Mouse (Mus musculus) embryonic facial prominence, embryonic 12.5 days (tissue): ENCODE measurements at regions not wholly inside any gene's neighbourhood (a gene's known extent, or its start where the extent isn't known, plus 50 kb on each side); places are given as distances from the start of the nearest gene placed in this dataset.

Experiments
- ATAC-seq: fragments of 200-750 bp; cut with Nextera tagmentation; 2 replicates; pipeline ENCODE4 v1.8.0; 2017; ENCODE audit not compliant: insufficient number of reproducible peaks, insufficient read depth, low FRiP score, low TSS enrichment
- H3K27ac ChIP-seq: fragments of 300-500 bp; sonication (generic); 2 replicates; pipeline ENCODE4 v1.5.1; 2016; ENCODE audit warnings: mild to moderate bottlenecking
- H3K27me3 ChIP-seq: fragments of 300-500 bp; sonication (generic); 2 replicates; pipeline ENCODE4 v1.6.1; 2016; ENCODE audit warnings: mild to moderate bottlenecking, moderate library complexity
- H3K36me3 ChIP-seq: fragments of 300-500 bp; sonication (generic); 2 replicates; pipeline ENCODE4 v1.6.1; 2016; ENCODE audit warnings: mild to moderate bottlenecking
- H3K4me1 ChIP-seq: fragments of 300-500 bp; sonication (generic); 2 replicates; pipeline ENCODE4 v1.6.1; 2016
- H3K4me2 ChIP-seq: fragments of 300-500 bp; sonication (generic); replicated peaks from 2 replicates; pipeline ENCODE4 v1.6.1; 2016; ENCODE audit warnings: mild to moderate bottlenecking, moderate library complexity
- H3K4me3 ChIP-seq: fragments of 300-500 bp; sonication (generic); 2 replicates; pipeline ENCODE4 v1.5.1; 2016; ENCODE audit warnings: mild to moderate bottlenecking
- H3K9ac ChIP-seq: fragments of 300-500 bp; sonication (generic); 2 replicates; pipeline ENCODE4 v1.6.1; 2016; ENCODE audit warnings: mild to moderate bottlenecking, moderate library complexity
- H3K9me3 ChIP-seq: fragments of 300-500 bp; sonication (generic); 2 replicates; pipeline ENCODE4 v1.6.1; 2016; ENCODE audit warnings: mild to moderate bottlenecking, moderate library complexity
- WGBS: fragments of 180-500 bp; shearing (Covaris S2); methylation state at CpG from one replicate; pipeline ENCODE4 v1.1.7; 2016; 5-methylcytosine and 5-hydroxymethylcytosine counted together

DNA sequence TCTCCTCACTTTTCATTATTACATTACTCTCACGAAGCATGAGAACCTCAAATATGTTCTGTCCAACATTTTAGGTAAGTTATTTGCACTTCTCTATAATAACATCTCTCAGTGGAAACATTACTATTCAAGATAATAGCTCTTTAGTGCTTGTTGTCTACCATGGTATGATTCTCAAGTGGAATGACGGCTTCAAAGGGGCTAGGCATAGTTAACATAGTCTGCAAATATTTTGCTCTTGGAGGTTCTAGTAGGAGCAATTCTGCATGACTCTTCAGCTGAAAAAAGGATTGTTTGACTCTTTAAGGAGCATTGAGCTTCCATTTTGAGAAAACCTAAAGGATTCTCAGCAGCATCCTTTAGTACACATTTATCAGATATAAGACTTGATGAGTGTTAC, 182.5 kb upstream of the Tprg start:
- Histone ChIP-seq H3K9ac (no peak overlapping the region), H3K4me3 (no peak overlapping the region), H3K4me1 (no peaks in the 10 kb centered on the region), H3K4me2 (no peak overlapping the region), H3K9me3 (no peaks in the 10 kb centered on the region), H3K27me3 (no peaks in the 10 kb centered on the region), H3K27ac (no peak overlapping the region), H3K36me3 (no peaks in the 10 kb centered on the region)
- no peak for ATAC-seq
- 82% methylated on average over 2 of the region's 2 CpGs for WGBS

DNA sequence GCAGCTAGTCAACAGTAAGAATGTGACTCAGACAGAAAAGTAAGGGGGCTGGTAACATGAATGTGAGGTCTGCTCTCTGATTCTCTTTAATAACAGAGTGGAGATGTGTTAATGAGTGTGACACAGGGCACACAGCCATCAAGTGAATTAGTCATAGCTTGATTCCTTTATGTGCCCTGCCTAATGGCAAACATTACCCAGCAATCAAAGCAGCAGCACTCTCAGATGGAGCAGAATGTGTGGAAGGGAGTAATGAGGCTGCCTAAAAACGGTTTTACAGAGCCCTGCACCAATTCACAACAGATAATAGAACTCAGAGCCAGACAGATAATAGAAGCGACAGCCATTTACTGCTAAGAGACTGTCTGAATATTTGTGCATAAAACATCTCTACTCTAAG, 182.0 kb upstream of the Tprg start:
- Histone ChIP-seq H3K4me3 (no peak overlapping the region), H3K9me3 (no peaks in the 10 kb centered on the region), H3K4me1 (no peaks in the 10 kb centered on the region), H3K27me3 (no peaks in the 10 kb centered on the region), H3K27ac (no peak overlapping the region), H3K9ac (no peak overlapping the region), H3K4me2 (no peak overlapping the region), H3K36me3 (no peaks in the 10 kb centered on the region)
- ATAC-seq = no peak
- WGBS = 59% methylated on average over 2 of the region's 2 CpGs

DNA sequence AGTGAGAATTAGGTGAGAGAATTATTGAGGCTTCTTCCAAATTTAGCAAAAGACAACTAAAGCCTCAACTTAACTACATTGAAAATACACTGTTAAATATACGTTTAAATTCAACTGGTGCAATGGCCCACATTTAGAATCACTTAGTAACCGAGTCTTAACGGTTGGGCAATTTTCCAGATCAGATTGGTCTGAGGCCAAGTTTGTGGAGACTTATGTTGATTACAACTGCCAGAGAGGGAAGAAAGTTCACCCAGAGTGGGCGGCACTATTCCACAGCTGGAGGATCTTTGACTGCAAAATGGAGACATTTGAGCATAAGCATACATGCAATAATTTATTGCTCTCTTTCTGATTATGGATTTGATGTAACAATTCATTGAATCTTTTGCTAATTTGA, 146.5 kb upstream of the Tprg start:
- no peaks in the 10 kb centered on the region for H3K36me3 ChIP-seq
- H3K27ac ChIP-seq = no peak overlapping the region
- no peak for ATAC-seq
- H3K9ac ChIP-seq = no peak overlapping the region
- no peaks in the 10 kb centered on the region for H3K27me3 ChIP-seq
- WGBS = 70% methylated on average over 4 of the region's 4 CpGs
- no peak overlapping the region for H3K4me2 ChIP-seq
- no peaks in the 10 kb centered on the region for H3K9me3 ChIP-seq
- no peak overlapping the region for H3K4me3 ChIP-seq
- no peaks in the 10 kb centered on the region for H3K4me1 ChIP-seq

DNA sequence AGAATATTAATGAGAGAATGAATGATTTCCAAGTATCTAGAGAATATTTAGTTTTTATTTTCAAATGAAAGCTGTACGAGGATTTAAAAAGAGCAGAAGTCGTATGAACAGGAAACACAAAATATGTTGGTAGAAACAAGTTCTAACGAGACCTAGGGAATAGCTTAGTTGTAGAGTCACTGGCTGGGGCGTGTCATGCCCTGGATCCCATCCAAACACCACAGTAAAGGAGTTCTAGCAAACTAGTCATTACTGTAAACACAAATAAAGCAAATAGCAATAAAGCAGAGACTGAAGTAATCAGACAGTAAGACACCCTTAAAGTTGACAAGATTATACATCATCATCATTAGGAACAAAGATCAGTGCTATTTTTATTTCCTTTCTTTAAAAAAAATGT, 139.1 kb upstream of the Tprg start:
- WGBS = 76% methylated on average over 4 of the region's 4 CpGs
- no peaks in the 10 kb centered on the region for H3K36me3 ChIP-seq
- no peak overlapping the region for H3K4me3 ChIP-seq
- no peaks in the 10 kb centered on the region for H3K9me3 ChIP-seq
- H3K4me2 ChIP-seq = no peak overlapping the region
- no peaks in the 10 kb centered on the region for H3K27me3 ChIP-seq
- no peak overlapping the region for H3K27ac ChIP-seq
- no peaks in the 10 kb centered on the region for H3K4me1 ChIP-seq
- ATAC-seq = no peak
- no peak overlapping the region for H3K9ac ChIP-seq

DNA sequence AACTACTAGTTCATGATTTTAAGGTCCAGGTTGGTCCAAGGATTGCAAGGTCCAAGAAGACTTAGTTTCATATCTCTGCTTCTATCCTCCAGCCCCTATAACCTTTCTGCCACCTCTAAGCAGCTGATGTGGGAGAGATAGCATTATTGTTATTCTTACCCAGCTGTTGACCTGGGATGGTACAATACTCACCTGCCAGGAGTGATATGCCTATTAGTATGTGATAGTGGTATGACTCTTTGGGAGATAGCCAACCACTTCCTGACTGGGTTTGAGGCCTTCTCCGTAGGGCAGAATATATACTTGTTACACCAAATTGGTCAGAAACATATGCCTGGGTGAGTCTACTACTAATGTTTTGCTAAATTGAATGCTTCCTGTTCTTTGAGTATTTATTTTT, 137.4 kb upstream of the Tprg start:
- ATAC-seq = no peak
- Histone ChIP-seq H3K27me3 (no peaks in the 10 kb centered on the region), H3K4me1 (no peaks in the 10 kb centered on the region), H3K4me3 (no peak overlapping the region), H3K27ac (no peak overlapping the region), H3K4me2 (no peak overlapping the region), H3K9ac (no peak overlapping the region), H3K9me3 (no peaks in the 10 kb centered on the region), H3K36me3 (no peaks in the 10 kb centered on the region)
- WGBS = 83% methylated on average over 1 of the region's 1 CpGs

DNA sequence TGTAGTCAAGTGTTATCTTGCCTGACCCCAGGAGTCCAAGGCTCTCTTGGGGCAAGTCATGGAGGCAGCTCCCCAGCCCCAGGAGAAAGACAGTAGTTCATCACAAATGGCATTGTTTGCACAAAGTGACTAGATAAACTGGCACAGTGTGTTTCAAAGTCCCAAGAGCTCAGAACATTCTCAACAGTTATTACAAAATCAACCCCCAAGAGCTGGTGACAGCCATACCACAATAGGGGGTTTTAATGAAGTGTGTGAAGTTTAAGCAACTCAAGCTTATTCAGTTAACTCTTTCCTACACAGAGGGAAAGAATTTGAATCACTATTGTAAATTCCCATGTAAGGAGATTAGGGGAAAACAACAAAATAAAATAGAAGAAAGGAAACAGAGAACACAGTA, 109.7 kb upstream of the Tprg start:
- H3K36me3 ChIP-seq = no peaks in the 10 kb centered on the region
- H3K9ac ChIP-seq = no peak overlapping the region
- H3K4me3 ChIP-seq = no peak overlapping the region
- H3K4me2 ChIP-seq = no peak overlapping the region
- no peak overlapping the region for H3K27ac ChIP-seq
- H3K27me3 ChIP-seq = no peaks in the 10 kb centered on the region
- no peaks in the 10 kb centered on the region for H3K9me3 ChIP-seq
- no peak for ATAC-seq
- no peaks in the 10 kb centered on the region for H3K4me1 ChIP-seq

DNA sequence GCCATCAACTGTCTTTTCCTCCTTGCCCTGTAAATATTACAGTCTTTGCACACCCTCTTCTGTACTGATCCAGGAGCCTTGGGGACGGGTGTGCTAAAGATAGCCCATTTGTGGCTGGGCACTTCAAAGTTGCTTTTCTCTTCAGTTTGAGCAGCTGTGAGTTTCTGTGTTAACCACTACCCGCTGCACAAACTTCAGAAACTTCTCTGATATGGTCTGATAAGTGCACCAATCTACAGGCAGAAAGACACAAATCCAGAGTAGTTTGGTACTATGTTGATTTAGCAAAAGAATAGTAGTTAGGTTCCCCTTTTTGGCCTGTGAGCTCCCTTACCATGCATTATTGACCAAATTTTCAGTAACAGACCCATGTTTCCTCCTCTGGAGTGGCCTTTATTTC, 108.6 kb upstream of the Tprg start:
- WGBS = 76% methylated on average over 2 of the region's 2 CpGs
- H3K27ac ChIP-seq = no peak overlapping the region
- ATAC-seq = no peak

DNA sequence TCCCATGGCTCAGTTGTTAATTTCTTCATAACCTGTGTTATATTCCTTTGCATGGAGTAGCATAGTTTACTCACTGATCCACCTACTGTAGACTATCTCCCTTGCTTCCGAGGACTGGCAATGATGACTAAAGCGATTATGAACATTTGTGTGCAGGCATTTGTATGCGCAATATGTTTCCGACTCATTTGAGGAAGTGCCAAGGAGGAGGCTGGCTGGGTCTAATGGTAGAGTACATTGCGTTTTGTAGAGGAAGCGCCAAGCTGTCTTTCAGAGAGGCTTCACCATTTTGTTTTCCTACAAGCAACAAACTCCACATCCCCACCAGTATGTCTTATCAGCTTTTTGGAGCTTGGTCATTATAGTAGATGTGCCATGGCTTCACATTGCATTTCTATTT, 104.7 kb upstream of the Tprg start:
- Histone ChIP-seq H3K4me3 (no peak overlapping the region), H3K36me3 (no peaks in the 10 kb centered on the region), H3K4me2 (no peak overlapping the region), H3K27me3 (no peaks in the 10 kb centered on the region), H3K4me1 (no peaks in the 10 kb centered on the region), H3K27ac (no peak overlapping the region), H3K9ac (no peak overlapping the region), H3K9me3 (no peaks in the 10 kb centered on the region)
- WGBS = 89% methylated on average over 6 of the region's 6 CpGs
- no peak for ATAC-seq

More for the DNA sequence above, 108.6 kb upstream of the Tprg start:
- H3K9me3 ChIP-seq = no peaks in the 10 kb centered on the region
- H3K4me2 ChIP-seq = no peak overlapping the region
- no peaks in the 10 kb centered on the region for H3K36me3 ChIP-seq
- H3K9ac ChIP-seq = no peak overlapping the region
- no peaks in the 10 kb centered on the region for H3K4me1 ChIP-seq
- no peaks in the 10 kb centered on the region for H3K27me3 ChIP-seq
- H3K4me3 ChIP-seq = no peak overlapping the region

DNA sequence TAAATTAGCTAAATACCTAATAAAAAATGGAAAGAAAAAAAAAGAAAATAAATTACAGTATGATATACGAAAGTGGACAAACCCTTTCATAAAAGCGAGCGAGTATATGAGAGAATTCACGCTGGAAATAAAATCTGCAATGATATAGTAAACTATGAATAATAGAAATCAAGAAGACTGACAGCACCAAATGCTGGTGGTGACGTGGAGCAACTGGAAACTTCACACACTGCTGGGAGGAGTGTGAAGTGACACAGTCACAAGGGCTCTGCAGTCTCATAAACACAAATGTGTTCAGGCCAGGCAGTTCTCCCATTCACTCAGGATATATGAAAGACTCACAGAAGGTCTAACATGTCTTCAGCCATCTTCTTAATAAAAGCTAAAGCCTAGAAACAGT, 89.5 kb upstream of the Tprg start:
- H3K36me3 ChIP-seq = no peaks in the 10 kb centered on the region
- no peak overlapping the region for H3K27ac ChIP-seq
- no peaks in the 10 kb centered on the region for H3K4me1 ChIP-seq
- H3K4me2 ChIP-seq = no peak overlapping the region
- no peak for ATAC-seq
- no peaks in the 10 kb centered on the region for H3K9me3 ChIP-seq
- H3K4me3 ChIP-seq = no peak overlapping the region
- no peaks in the 10 kb centered on the region for H3K27me3 ChIP-seq
- H3K9ac ChIP-seq = no peak overlapping the region
- 91% methylated on average over 5 of the region's 5 CpGs for WGBS

DNA sequence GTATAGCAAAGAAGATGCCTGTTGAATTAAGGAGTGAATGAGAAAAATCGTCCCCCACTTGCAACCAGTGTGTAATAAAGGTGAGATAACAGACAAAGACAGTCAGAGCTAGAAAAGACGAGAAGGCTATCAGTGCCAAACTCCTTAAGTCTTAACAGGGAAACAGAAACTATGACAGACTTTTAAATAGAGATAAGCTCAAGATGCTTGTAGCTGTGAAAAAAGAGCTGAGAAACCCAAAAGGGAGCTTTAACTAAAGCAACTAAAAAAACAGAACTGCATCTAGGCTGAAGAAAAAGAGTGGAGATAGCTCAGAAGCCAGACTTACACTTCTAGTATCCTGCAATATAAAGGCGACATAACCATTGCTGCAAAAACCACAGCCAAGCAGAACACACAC, 87.8 kb upstream of the Tprg start:
- Histone ChIP-seq H3K4me1 (no peaks in the 10 kb centered on the region), H3K4me3 (no peak overlapping the region), H3K27ac (no peak overlapping the region), H3K27me3 (no peaks in the 10 kb centered on the region), H3K36me3 (no peaks in the 10 kb centered on the region), H3K9me3 (no peaks in the 10 kb centered on the region), H3K9ac (no peak overlapping the region), H3K4me2 (no peak overlapping the region)
- no peak for ATAC-seq
- WGBS = 74% methylated on average over 3 of the region's 3 CpGs

DNA sequence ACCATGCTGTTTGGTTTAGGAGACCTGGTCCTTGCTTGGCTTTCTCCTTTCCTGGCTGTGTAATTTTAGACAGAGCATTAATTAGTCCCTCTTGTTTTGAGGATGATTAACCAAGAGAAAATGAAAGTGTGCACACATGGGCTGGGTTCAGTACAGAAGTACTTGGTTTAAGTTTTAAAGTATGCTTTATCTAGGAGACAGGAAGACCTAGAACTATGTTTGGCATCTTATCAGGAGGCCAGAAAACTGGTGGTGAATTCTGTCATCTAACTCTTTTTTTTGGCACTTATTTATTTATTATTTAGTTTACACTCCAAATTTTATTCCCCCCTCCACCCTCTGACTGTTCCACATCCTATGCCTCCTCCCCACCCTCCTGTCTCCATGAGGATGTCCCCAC, 86.6 kb upstream of the Tprg start:
- Histone ChIP-seq H3K4me3 (no peak overlapping the region), H3K9me3 (no peaks in the 10 kb centered on the region), H3K36me3 (no peaks in the 10 kb centered on the region), H3K4me1 (no peaks in the 10 kb centered on the region), H3K4me2 (no peak overlapping the region), H3K27me3 (no peaks in the 10 kb centered on the region), H3K9ac (no peak overlapping the region), H3K27ac (no peak overlapping the region)
- no peak for ATAC-seq

DNA sequence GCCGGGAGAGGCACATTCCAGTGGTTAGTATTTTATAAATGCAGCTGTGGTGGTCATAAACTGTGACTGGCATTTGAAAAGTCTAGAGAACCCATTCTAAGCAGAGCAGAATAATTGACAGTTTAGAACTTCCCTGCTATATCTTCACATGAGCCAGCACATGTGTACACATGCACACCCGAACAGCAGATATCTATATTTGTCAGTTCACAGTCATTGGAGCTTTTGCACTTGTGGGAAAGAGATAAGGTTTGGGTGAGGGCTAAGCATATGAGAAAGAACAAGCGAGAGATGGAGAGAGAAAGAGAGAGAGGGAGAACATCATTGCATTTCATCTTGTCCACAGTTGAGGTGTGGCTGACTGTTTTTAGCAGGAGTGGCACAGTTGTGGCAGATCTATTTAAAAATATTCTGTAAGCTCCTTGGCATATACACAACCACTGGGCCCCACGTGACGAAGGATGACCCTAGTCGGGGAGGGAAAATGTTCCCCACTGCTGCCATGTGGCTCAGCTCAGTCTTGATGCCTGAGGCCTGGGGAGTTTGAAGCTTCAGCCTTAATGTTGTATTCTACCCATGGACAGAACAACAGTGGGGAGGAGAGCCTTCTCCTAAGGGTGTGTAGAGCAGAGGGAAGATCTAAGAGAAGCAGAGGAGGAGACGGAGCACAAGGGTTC, 85.4 kb upstream of the Tprg start:
- H3K9me3 ChIP-seq = no peaks in the 10 kb centered on the region
- H3K27ac ChIP-seq = no peak overlapping the region
- no peak overlapping the region for H3K4me3 ChIP-seq
- no peaks in the 10 kb centered on the region for H3K27me3 ChIP-seq
- 85% methylated on average over 7 of the region's 7 CpGs for WGBS
- no peak overlapping the region for H3K4me2 ChIP-seq
- no peaks in the 10 kb centered on the region for H3K4me1 ChIP-seq
- no peaks in the 10 kb centered on the region for H3K36me3 ChIP-seq
- no peak overlapping the region for H3K9ac ChIP-seq
- no peak for ATAC-seq

DNA sequence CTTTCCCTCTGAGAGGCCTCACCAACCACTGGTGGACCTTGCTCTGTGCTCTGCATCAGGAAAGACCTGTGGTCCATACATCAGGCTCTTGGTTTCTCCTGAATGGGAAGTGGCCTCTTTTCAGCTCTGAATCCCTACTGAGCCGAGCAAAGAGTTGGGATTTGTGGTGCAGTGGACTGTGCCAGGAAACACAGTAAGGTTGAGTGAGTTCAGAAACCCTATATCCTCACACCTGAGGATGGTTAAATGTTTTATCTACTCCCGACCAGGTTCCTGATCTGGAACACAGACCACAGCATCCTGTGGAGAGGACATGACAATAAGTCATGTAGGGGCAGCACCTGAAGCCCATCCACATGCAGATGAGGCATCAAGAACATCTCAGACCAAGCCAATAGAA, 73.4 kb upstream of the Tprg start:
- no peak for ATAC-seq
- H3K36me3 ChIP-seq = no peaks in the 10 kb centered on the region
- no peak overlapping the region for H3K4me3 ChIP-seq
- H3K27ac ChIP-seq = no peak overlapping the region
- H3K4me1 ChIP-seq = no peaks in the 10 kb centered on the region
- 67% methylated on average over 2 of the region's 2 CpGs for WGBS
- H3K27me3 ChIP-seq = no peaks in the 10 kb centered on the region
- H3K9ac ChIP-seq = no peak overlapping the region
- no peaks in the 10 kb centered on the region for H3K9me3 ChIP-seq
- no peak overlapping the region for H3K4me2 ChIP-seq
